Mouse (Mus musculus) forebrain, postnatal 0 days (tissue): Measurements from ENCODE around the gene Mllt3. TPM values are rescaled to one million over a fixed set of nuclear protein-coding genes. Genes with fewer than 3 reads are reported as not detected.

Experiments used
- ATAC-seq: fragments of 200-750 bp; cut with Nextera tagmentation; 2 replicates; pipeline ENCODE4 v1.8.0; 2017; ENCODE audit warnings: mild to moderate bottlenecking, moderate library complexity
- DNase-seq: peaks from one replicate; pipeline ENCODE4 v3.0.0-alpha.2; 2015
- H3K27ac ChIP-seq: fragments of 300-500 bp; sonication (generic); 2 replicates; pipeline ENCODE4 v1.5.1; 2014; ENCODE audit warnings: low read depth, mild to moderate bottlenecking, antibody characterized with exemption, low read length, moderate library complexity, mixed read lengths
- H3K27me3 ChIP-seq: fragments of 300-500 bp; sonication (generic); 2 replicates; pipeline ENCODE4 v1.6.1; 2014; ENCODE audit warnings: mild to moderate bottlenecking, low read length, mixed read lengths; ENCODE audit not compliant: insufficient read depth
- H3K36me3 ChIP-seq: fragments of 300-500 bp; sonication (generic); 2 replicates; pipeline ENCODE4 v1.6.1; 2014; ENCODE audit warnings: mild to moderate bottlenecking, moderate library complexity; ENCODE audit not compliant: insufficient read depth
- H3K4me1 ChIP-seq: fragments of 300-500 bp; sonication (generic); 2 replicates; pipeline ENCODE4 v1.6.1; 2014; ENCODE audit warnings: antibody characterized with exemption; ENCODE audit not compliant: insufficient read depth
- H3K4me2 ChIP-seq: fragments of 300-500 bp; sonication (generic); 2 replicates; pipeline ENCODE4 v1.6.1; 2014; ENCODE audit warnings: low read depth, mild to moderate bottlenecking, moderate library complexity
- H3K4me3 ChIP-seq: fragments of 300-500 bp; sonication (generic); 2 replicates; pipeline ENCODE4 v1.5.1; 2014; ENCODE audit warnings: low read depth, low read length, mixed read lengths
- H3K9ac ChIP-seq: fragments of 300-500 bp; sonication (generic); 2 replicates; pipeline ENCODE4 v1.6.1; 2014; ENCODE audit warnings: mild to moderate bottlenecking
- H3K9me3 ChIP-seq: fragments of 300-500 bp; sonication (generic); 2 replicates; pipeline ENCODE4 v1.6.1; 2016; ENCODE audit warnings: low read length
- CTCF ChIP-seq: sonication (generic); IDR thresholded peaks from 2 replicates; pipeline ENCODE4 v1.5.1; 2016; ENCODE audit warnings: antibody characterized with exemption, control low read depth, low read depth
- WGBS: fragments of 180-500 bp; shearing (Covaris S2); extraction: QIAGEN DNeasy Blood & Tissue Kit; methylation state at CpG from one replicate; pipeline ENCODE4 v1.1.7; 2014; 5-methylcytosine and 5-hydroxymethylcytosine counted together
- polyA plus RNA-seq: library from polyadenylated mRNA; unstranded; fragments of >200 nt; fragmentation: Nextera tagmentation; extraction: Ambion mirVana; gene quantifications from 2 replicates; pipeline ENCODE4 v1.2.1, GENCODE M21; 2015
- total RNA-seq: library from RNA; depleted of rRNA; stranded (reverse); fragments of >200 nt; gene quantifications from 2 replicates; pipeline ENCODE4 v1.2.3, GENCODE M21; 2014

The Mllt3 gene
- total and polyA plus RNA-seq, 2 experiments from 2014 or later, result 41.0 to 75.2 TPM

DNA sequence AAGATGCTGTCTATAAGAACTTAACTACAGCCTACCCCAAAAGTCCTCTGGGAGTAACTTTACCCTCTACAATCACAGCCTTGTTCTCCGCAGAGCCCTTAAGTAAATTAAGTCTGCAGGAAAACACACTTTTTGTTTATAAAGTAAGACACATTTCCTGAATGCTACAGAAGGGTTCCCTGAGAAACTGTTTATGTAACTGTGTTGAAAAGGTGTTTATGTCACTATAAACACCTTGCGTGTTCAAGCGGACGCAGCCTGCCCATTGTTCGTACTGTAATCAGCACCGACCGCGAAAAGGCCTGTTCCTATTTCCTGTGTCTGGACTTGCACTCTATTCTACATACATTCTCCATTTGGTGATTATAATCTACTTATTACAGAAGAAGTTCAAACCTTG lies 112.5 kb downstream of the Mllt3 start:
- no peak for DNase-seq

DNA sequence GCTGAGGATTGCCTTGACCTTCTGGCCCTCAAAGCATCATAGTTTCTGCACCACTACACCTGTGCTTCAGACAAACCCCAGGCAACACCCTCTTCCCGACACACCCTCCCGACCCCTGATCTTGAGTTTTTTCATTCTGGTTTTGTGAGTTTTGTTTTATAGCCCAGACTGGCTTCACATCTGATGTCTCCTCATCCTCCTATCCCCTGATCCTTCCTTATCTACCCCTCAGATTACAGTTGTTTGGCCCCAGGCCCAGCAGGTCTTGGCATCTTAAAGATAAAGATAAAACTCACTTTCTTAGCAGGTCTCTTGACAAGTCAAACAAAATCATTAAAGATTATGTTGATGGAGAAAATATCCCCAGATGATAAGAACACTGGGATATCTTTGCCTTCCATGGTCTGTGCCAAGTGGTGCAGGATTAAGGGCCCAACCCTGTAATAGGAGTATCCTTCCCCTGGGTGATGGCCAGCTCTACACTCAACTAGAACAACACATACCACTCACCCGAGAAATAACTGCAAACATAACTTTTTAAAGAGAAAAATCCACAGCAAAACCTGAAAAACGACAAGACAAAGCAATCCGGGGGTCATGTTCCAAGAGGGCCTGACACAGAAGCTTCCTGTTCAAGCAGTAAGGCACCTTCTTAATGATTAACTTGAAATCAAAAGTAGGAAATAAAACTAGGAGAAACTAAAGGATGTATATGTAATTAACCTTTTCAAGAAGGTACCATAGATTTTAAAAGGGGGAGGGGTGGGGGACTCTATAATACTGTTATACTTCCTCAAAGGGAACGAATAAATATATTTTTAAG lies 121.8 kb downstream of the Mllt3 start:
- no peak for DNase-seq
- no peak overlapping the region for H3K27ac ChIP-seq
- no peaks in the 10 kb centered on the region for H3K9me3 ChIP-seq
- H3K4me1 ChIP-seq, result no peaks in the 10 kb centered on the region
- H3K27me3 ChIP-seq, result no peaks in the 10 kb centered on the region
- H3K9ac ChIP-seq, result no peak overlapping the region
- no peak overlapping the region for H3K4me2 ChIP-seq
- H3K36me3 ChIP-seq, result no peaks in the 10 kb centered on the region
- ATAC-seq, result no peak
- H3K4me3 ChIP-seq, result no peak overlapping the region
- WGBS, result 81% methylated on average over 6 of the region's 6 CpGs
- TF ChIP-seq CTCF, result no peak

More for the DNA sequence above, 112.5 kb downstream of the Mllt3 start:
- TF ChIP-seq CTCF, result no peak
- H3K4me3 ChIP-seq, result no peak overlapping the region
- H3K4me2 ChIP-seq, result no peak overlapping the region
- peaks cover 6% of the 10 kb centered on the region; the same call in 1 of the 2 replicates for H3K4me1 ChIP-seq
- 73% methylated on average over 8 of the region's 8 CpGs for WGBS
- H3K9me3 ChIP-seq, result no peaks in the 10 kb centered on the region
- H3K9ac ChIP-seq, result no peak overlapping the region
- no peaks in the 10 kb centered on the region for H3K27me3 ChIP-seq
- H3K27ac ChIP-seq, result no peak overlapping the region
- no peak for ATAC-seq
- no peaks in the 10 kb centered on the region for H3K36me3 ChIP-seq

DNA sequence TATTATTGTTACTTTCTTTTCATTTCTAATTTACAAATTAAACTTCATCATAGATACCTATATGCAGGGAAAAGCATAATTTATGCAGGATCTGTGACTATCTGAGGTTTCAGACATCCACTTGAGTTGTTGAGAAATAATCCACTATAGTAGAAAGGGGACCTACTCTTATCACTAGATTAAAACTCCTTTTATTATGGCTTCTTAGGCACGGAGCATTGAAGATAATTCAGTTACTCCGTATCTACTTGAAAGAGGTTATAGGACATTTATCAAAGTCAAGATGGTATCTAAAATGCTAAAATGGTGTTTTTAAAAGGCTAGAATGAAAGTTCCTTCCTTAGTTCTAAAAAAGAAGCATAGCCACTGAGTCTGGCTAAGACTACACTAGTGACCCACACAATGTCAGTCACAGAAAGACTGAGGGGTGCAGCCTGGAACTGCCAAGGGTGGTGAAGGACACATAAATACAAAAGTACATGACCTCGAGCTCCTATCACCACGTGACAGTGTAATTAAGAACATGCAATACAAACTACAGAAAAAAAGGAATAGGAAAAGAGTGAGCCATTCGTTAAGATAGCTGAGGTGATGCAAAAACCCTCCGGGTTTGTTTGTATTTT lies 127.9 kb downstream of the Mllt3 start:
- Histone ChIP-seq H3K9ac (no peak overlapping the region), H3K27me3 (no peaks in the 10 kb centered on the region), H3K27ac (no peak overlapping the region), H3K9me3 (no peaks in the 10 kb centered on the region), H3K4me2 (no peak overlapping the region), H3K4me3 (no peak overlapping the region), H3K36me3 (no peaks in the 10 kb centered on the region), H3K4me1 (no peaks in the 10 kb centered on the region)
- DNase-seq (no peak), ATAC-seq (no peak)
- no peak for TF ChIP-seq CTCF
- WGBS, result 78% methylated on average over 6 of the region's 6 CpGs

DNA sequence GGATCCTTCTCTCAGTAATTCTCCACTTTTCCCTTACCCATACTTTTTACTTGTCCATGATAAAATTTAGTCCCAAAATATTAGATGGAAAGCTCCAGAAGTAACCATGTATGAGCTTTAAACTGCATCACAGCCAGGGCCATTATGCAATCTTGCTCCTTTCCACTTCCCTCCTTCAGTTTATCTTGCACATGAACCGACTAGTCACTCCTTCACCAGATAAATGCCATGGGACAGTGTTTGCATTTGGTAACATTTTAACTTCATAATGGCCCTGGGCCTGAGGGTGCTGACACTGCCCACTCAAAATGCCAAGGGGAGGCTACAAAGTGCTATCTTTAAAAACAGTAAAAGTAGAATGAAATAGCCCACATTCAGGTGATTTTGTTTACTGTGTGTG lies 128.4 kb downstream of the Mllt3 start:
- 85% methylated on average over 1 of the region's 1 CpGs for WGBS
- Histone ChIP-seq H3K27ac (no peak overlapping the region), H3K4me2 (no peak overlapping the region), H3K4me3 (no peak overlapping the region), H3K4me1 (no peaks in the 10 kb centered on the region), H3K9me3 (no peaks in the 10 kb centered on the region), H3K27me3 (no peaks in the 10 kb centered on the region), H3K9ac (no peak overlapping the region), H3K36me3 (no peaks in the 10 kb centered on the region)
- ATAC-seq (no peak), DNase-seq (no peak)
- TF ChIP-seq CTCF, result no peak

DNA sequence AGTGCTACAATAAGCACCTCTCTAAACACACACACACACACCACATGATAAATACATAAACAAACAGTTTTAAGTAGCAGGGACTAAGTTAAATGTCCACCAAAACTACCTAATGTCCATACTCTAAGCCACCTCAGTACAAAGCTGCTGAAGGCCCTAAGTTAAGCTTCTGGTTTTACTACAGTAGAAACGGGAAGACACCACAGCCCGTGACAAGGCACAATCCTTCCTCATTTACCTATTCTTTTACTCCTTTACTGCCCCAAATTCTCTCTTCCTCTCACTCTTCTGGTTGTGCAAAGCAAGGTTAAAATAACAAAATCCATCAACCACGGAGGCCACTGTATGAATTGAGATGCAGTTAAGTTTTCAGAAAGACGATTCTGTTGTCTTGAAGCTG lies 130.6 kb downstream of the Mllt3 start:
- no peak overlapping the region for H3K9ac ChIP-seq
- no peak for TF ChIP-seq CTCF
- no peaks in the 10 kb centered on the region for H3K27me3 ChIP-seq
- H3K4me1 ChIP-seq, result no peaks in the 10 kb centered on the region
- WGBS, result 85% methylated on average over 4 of the region's 4 CpGs
- no peaks in the 10 kb centered on the region for H3K9me3 ChIP-seq
- H3K27ac ChIP-seq, result no peak overlapping the region
- DNase-seq (no peak), ATAC-seq (no peak)
- no peak overlapping the region for H3K4me2 ChIP-seq
- no peak overlapping the region for H3K4me3 ChIP-seq
- no peaks in the 10 kb centered on the region for H3K36me3 ChIP-seq

DNA sequence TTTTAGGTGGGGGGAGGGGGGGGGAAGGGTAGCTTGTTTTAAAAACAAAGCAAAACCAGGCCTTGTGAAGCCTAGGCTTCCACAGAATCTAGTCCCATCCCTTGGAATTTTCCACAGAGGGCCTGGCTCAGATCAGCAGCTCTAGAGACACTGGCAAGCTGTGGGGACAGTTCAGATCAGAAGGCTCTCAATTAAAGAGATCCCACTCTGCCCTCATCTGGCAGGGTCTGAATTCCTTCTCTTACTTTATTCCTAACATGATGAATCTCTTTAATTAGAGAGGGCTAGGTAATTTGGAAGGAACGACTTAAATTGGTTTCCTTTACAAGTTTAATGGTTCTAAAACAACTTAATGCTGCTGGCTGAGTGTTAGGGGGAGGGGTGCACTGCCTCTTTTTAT lies 132.0 kb downstream of the Mllt3 start:
- ATAC-seq (no peak), DNase-seq (no peak)
- no peak for TF ChIP-seq CTCF
- no peaks in the 10 kb centered on the region for H3K27me3 ChIP-seq
- H3K36me3 ChIP-seq, result no peaks in the 10 kb centered on the region
- H3K27ac ChIP-seq, result no peak overlapping the region
- no peaks in the 10 kb centered on the region for H3K9me3 ChIP-seq
- no peaks in the 10 kb centered on the region for H3K4me1 ChIP-seq
- no peak overlapping the region for H3K9ac ChIP-seq
- H3K4me2 ChIP-seq, result no peak overlapping the region
- 8% methylated on average over 1 of the region's 1 CpGs for WGBS
- H3K4me3 ChIP-seq, result no peak overlapping the region

DNA sequence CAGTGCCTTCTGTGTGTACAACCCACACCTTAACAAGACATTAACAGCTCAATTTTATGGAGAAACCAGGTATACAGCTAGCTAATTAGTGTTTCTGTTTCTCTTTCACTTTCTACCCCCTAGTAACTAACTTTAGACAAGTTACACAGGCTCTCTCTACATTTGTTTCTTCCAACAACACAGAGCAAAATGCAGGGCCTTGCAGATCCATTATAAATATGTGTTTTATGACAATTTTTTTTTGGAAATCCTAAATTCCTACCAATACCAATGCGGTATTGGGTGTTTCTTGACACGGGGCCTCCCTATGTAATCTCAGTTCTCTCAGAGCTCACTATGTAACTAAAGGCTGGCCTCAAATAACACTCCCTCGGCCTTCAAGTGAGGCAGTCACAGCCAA lies 139.7 kb downstream of the Mllt3 start:
- DNase-seq (no peak), ATAC-seq (no peak)
- no peak overlapping the region for H3K4me2 ChIP-seq
- TF ChIP-seq CTCF, result no peak
- H3K27me3 ChIP-seq, result no peaks in the 10 kb centered on the region
- H3K9ac ChIP-seq, result no peak overlapping the region
- H3K4me3 ChIP-seq, result no peak overlapping the region
- 87% methylated on average over 3 of the region's 3 CpGs for WGBS
- no peaks in the 10 kb centered on the region for H3K9me3 ChIP-seq
- H3K4me1 ChIP-seq, result no peaks in the 10 kb centered on the region
- no peak overlapping the region for H3K27ac ChIP-seq
- H3K36me3 ChIP-seq, result no peaks in the 10 kb centered on the region
